Mouse (Mus musculus): ENCODE results near the gene A030003K21Rik.

DNA sequence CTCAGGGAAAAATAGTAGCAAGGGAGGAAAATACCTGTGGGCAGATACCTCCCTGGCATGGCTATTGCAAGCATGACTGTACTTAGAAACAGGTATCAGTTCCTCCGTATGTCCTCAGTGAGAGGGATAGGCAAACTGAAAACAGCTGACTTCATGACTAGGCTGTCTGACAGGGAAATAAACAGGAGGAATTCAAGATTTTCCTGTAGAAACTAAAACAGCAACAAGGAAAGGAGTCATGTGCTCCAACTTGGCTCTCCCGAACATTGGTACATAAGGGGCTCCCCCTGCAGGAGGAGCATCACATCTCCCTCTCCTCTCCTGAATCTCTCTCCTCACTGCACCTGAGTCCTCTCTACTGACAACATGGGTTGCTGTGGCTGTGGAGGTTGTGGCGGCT is 30.2 kb downstream of the A030003K21Rik start, which contains the start of gene A030005L19Rik:
- TF ChIP-seq CTCF (IDR thresholded peaks at IDR 0.05; ENCODE audit: low read depth, low read length) (peak; percentile 16; the same call in 1 of the 2 replicates), POLR2A (IDR thresholded peaks at IDR 0.05; ENCODE audit: extremely low read depth, insufficient read depth, low read length) (no peak)

Measured in liver, adult 2 months (tissue).